Mouse (Mus musculus): ENCODE measurements around the gene Preb. TPM values are rescaled to one million over a fixed set of nuclear protein-coding genes. Genes with fewer than 3 reads are reported as not detected.
A peak's percentile ranks its signal among the peaks of the same experiment; 100 is the strongest.

The Preb gene
- polyA plus RNA-seq, 1 experiment from 2014 or later: 127 TPM

- Histone ChIP-seq H3K4me2 (replicated peaks) (no peak overlapping the region), H3K4me1 (peaks cover 52% of the 10 kb centered on the region), H3K4me3 (no peak overlapping the region)
Observed at GRCm38 (mm10) chr5:30917891-30918670, 42.1 kb downstream of the Preb start.

GRCm38 (mm10) chr5:30917348-30917747 is 42.8 kb downstream of the Preb start:
- Histone ChIP-seq H3K9ac (no peak overlapping the region), H3K36me3 (peaks cover 5% of the 10 kb centered on the region; the same call in 1 of the 2 replicates), H3K27ac (no peak overlapping the region), H3K9me3 (replicated peaks) (no peaks in the 10 kb centered on the region), H3K4me1 (peaks cover 52% of the 10 kb centered on the region), H3K4me2 (replicated peaks) (no peak overlapping the region), H3K27me3 (no peaks in the 10 kb centered on the region), H3K4me3 (no peak overlapping the region)
- WGBS: 86% methylated on average over 11 of the region's 11 CpGs
- ATAC-seq (ENCODE audit: low FRiP score): no peak

More at GRCm38 (mm10) chr5:30917891-30918670, 42.1 kb downstream of the Preb start:
- no peaks in the 10 kb centered on the region for H3K9me3 ChIP-seq (replicated peaks)
- peaks cover 5% of the 10 kb centered on the region; the same call in 1 of the 2 replicates for H3K27me3 ChIP-seq
- H3K27ac ChIP-seq: no peak overlapping the region
- H3K36me3 ChIP-seq: peaks cover 5% of the 10 kb centered on the region; the same call in 1 of the 2 replicates
- no peak for ATAC-seq (ENCODE audit: low FRiP score)
- no peak overlapping the region for H3K9ac ChIP-seq
- 87% methylated on average over 31 of the region's 31 CpGs for WGBS

GRCm38 (mm10) chr5:30916841-30917240 is 43.3 kb downstream of the Preb start:
- H3K4me3 ChIP-seq: no peak overlapping the region
- H3K4me1 ChIP-seq: peaks cover 51% of the 10 kb centered on the region
- H3K9ac ChIP-seq: no peak overlapping the region
- no peaks in the 10 kb centered on the region for H3K9me3 ChIP-seq (replicated peaks)
- WGBS: 91% methylated on average over 9 of the region's 9 CpGs
- H3K4me2 ChIP-seq (replicated peaks): no peak overlapping the region
- H3K36me3 ChIP-seq: peaks cover 5% of the 10 kb centered on the region; the same call in 1 of the 2 replicates
- no peak for ATAC-seq (ENCODE audit: low FRiP score)
- H3K27me3 ChIP-seq: no peaks in the 10 kb centered on the region
- no peak overlapping the region for H3K27ac ChIP-seq

GRCm38 (mm10) chr5:30915974-30916433 is 44.2 kb downstream of the Preb start:
- 9% methylated on average over 7 of the region's 7 CpGs for WGBS
- H3K4me3 ChIP-seq: peak overlapping the region; percentile 31

GRCm38 (mm10) chr5:30915456-30915855 is 44.7 kb downstream of the Preb start:
- peaks cover 39% of the 10 kb centered on the region for H3K4me1 ChIP-seq
- H3K27me3 ChIP-seq: no peaks in the 10 kb centered on the region
- H3K36me3 ChIP-seq: peaks cover 5% of the 10 kb centered on the region; the same call in 1 of the 2 replicates
- no peaks in the 10 kb centered on the region for H3K9me3 ChIP-seq (replicated peaks)
- peak; percentile 39 for ATAC-seq (ENCODE audit: low FRiP score)
- H3K4me3 ChIP-seq: peak overlapping the region; percentile 31
- peak overlapping the region; percentile 86 for H3K27ac ChIP-seq
- H3K4me2 ChIP-seq (replicated peaks): peak overlapping the region; percentile 46
- 62% methylated on average over 9 of the region's 9 CpGs for WGBS
- H3K9ac ChIP-seq: peak overlapping the region; percentile 55

More at GRCm38 (mm10) chr5:30915974-30916433, 44.2 kb downstream of the Preb start:
- Histone ChIP-seq H3K4me2 (replicated peaks) (peak overlapping the region; percentile 46), H3K36me3 (peaks cover 5% of the 10 kb centered on the region; the same call in 1 of the 2 replicates), H3K4me1 (peaks cover 45% of the 10 kb centered on the region), H3K27me3 (no peaks in the 10 kb centered on the region), H3K27ac (no peak overlapping the region), H3K9me3 (replicated peaks) (no peaks in the 10 kb centered on the region), H3K9ac (no peak overlapping the region)
- ATAC-seq (ENCODE audit: low FRiP score): peak; percentile 82

- ATAC-seq (ENCODE audit: low FRiP score): no peak
- no peaks in the 10 kb centered on the region for H3K27me3 ChIP-seq
- H3K4me1 ChIP-seq: peaks cover 37% of the 10 kb centered on the region
- whole genome bisulfite sequencing: 68% methylated on average over 6 of the region's 6 CpGs
- no peaks in the 10 kb centered on the region for H3K9me3 ChIP-seq (replicated peaks)
- H3K27ac ChIP-seq: peak overlapping the region; percentile 86
- peaks cover 5% of the 10 kb centered on the region; the same call in 1 of the 2 replicates for H3K36me3 ChIP-seq
- H3K4me3 ChIP-seq: peak overlapping the region; percentile 31
- peak overlapping the region; percentile 46 for H3K4me2 ChIP-seq (replicated peaks)
- H3K9ac ChIP-seq: peak overlapping the region; percentile 55
Observed at GRCm38 (mm10) chr5:30914849-30915248, 45.3 kb downstream of the Preb start.

GRCm38 (mm10) chr5:30914101-30914635 is 46.0 kb downstream of the Preb start:
- peaks cover 5% of the 10 kb centered on the region; the same call in 1 of the 2 replicates for H3K36me3 ChIP-seq
- H3K9ac ChIP-seq: peak overlapping the region; percentile 55
- no peaks in the 10 kb centered on the region for H3K27me3 ChIP-seq
- H3K9me3 ChIP-seq (replicated peaks): no peaks in the 10 kb centered on the region
- peak overlapping the region; percentile 46 for H3K4me2 ChIP-seq (replicated peaks)
- H3K27ac ChIP-seq: peak overlapping the region; percentile 86
- 56% methylated on average over 7 of the region's 7 CpGs for WGBS
- ATAC-seq (ENCODE audit: low FRiP score): no peak
- H3K4me3 ChIP-seq: peak overlapping the region; percentile 31
- peaks cover 37% of the 10 kb centered on the region for H3K4me1 ChIP-seq

- ATAC-seq (ENCODE audit: low FRiP score): no peak
- peaks cover 41% of the 10 kb centered on the region for H3K4me1 ChIP-seq
- 35% methylated on average over 9 of the region's 13 CpGs for WGBS
- peak within 1 kb of the TSS; percentile 86 for H3K27ac ChIP-seq
- H3K9me3 ChIP-seq (replicated peaks): no peaks in the 10 kb centered on the region
- H3K9ac ChIP-seq: peak within 1 kb of the TSS; percentile 55
- H3K27me3 ChIP-seq: no peaks in the 10 kb centered on the region
- H3K4me2 ChIP-seq (replicated peaks): peak within 1 kb of the TSS; percentile 46
- peak within 1 kb of the TSS; percentile 31 for H3K4me3 ChIP-seq
- H3K36me3 ChIP-seq: peaks cover 5% of the 10 kb centered on the region; the same call in 1 of the 2 replicates
Observed at GRCm38 (mm10) chr5:30913060-30913841, 46.9 kb downstream of the Preb start, which contains the start of gene Emilin1. TSS of gene Emilin1 (plus strand) at chr5:30913402.

- Histone ChIP-seq H3K4me1 (peaks cover 46% of the 10 kb centered on the region), H3K27ac (peak overlapping the region; percentile 86), H3K36me3 (no peaks in the 10 kb centered on the region), H3K4me2 (replicated peaks) (no peak overlapping the region), H3K27me3 (no peaks in the 10 kb centered on the region), H3K9me3 (replicated peaks) (no peaks in the 10 kb centered on the region), H3K4me3 (no peak overlapping the region), H3K9ac (no peak overlapping the region)
- 66% methylated on average over 5 of the region's 5 CpGs for WGBS
- ATAC-seq (ENCODE audit: low FRiP score): no peak
Observed at GRCm38 (mm10) chr5:30912156-30912555, 48.0 kb downstream of the Preb start.

GRCm38 (mm10) chr5:30910481-30910880 is 49.7 kb downstream of the Preb start:
- peak overlapping the region; percentile 2; the same call in 1 of the 2 replicates for H3K27ac ChIP-seq
- H3K9ac ChIP-seq: no peak overlapping the region
- H3K4me1 ChIP-seq: peaks cover 55% of the 10 kb centered on the region
- no peaks in the 10 kb centered on the region for H3K9me3 ChIP-seq (replicated peaks)
- ATAC-seq (ENCODE audit: low FRiP score): no peak
- peaks cover 8% of the 10 kb centered on the region for H3K36me3 ChIP-seq
- H3K4me3 ChIP-seq: no peak overlapping the region
- H3K27me3 ChIP-seq: no peaks in the 10 kb centered on the region
- no peak overlapping the region for H3K4me2 ChIP-seq (replicated peaks)

- no peak for ATAC-seq (ENCODE audit: low FRiP score)
- Histone ChIP-seq H3K27me3 (no peaks in the 10 kb centered on the region), H3K36me3 (peaks cover 14% of the 10 kb centered on the region), H3K9ac (no peak overlapping the region), H3K4me1 (peaks cover 55% of the 10 kb centered on the region), H3K4me2 (replicated peaks) (no peak overlapping the region), H3K9me3 (replicated peaks) (no peaks in the 10 kb centered on the region), H3K4me3 (no peak overlapping the region), H3K27ac (no peak overlapping the region)
- WGBS: 87% methylated on average over 7 of the region's 7 CpGs
Observed at GRCm38 (mm10) chr5:30909863-30910262, 50.3 kb downstream of the Preb start.

- WGBS: 60% methylated on average over 7 of the region's 7 CpGs
- Histone ChIP-seq H3K9ac (no peak overlapping the region), H3K4me1 (peaks cover 54% of the 10 kb centered on the region)
Observed at GRCm38 (mm10) chr5:30909300-30909659, 50.9 kb downstream of the Preb start.

More at GRCm38 (mm10) chr5:30909300-30909659, 50.9 kb downstream of the Preb start:
- Histone ChIP-seq H3K27ac (peak overlapping the region; percentile 88), H3K9me3 (replicated peaks) (no peaks in the 10 kb centered on the region), H3K27me3 (no peaks in the 10 kb centered on the region), H3K4me2 (replicated peaks) (no peak overlapping the region; the same call in 1 of the 2 replicates), H3K4me3 (no peak overlapping the region), H3K36me3 (peaks cover 20% of the 10 kb centered on the region)
- ATAC-seq (ENCODE audit: low FRiP score): no peak
